Mouse (Mus musculus) MEL (cell line): ENCODE measurements at regions not wholly inside any gene's neighbourhood (a gene's known extent, or its start where the extent isn't known, plus 50 kb on each side); places are given as distances from the start of the nearest gene placed in this dataset.

Source experiments
- DNase-seq: peaks from one replicate; pipeline ENCODE4 v3.0.0; 2011; ENCODE audit warnings: low read depth, low spot score
- H3K27ac ChIP-seq: 2 replicates; pipeline ENCODE4 v1.5.1; 2012; ENCODE audit warnings: low read depth, mild to moderate bottlenecking, control low read depth, low read length, moderate library complexity; ENCODE audit not compliant: control insufficient read depth
- H3K27me3 ChIP-seq, 2 experiments: fragments of 150-350 bp in 1 of 2; sonication (generic) in 1 of 2; 2 replicates each; pipeline ENCODE4 v1.6.1; 2012; ENCODE audit warnings: low read length in 2 of 2, mild to moderate bottlenecking in 2 of 2, improper control_type of control experiment in 1 of 2, moderate library complexity in 1 of 2; ENCODE audit not compliant: insufficient read depth in 2 of 2, control insufficient read depth in 1 of 2
- H3K36me3 ChIP-seq, 2 experiments: 2 replicates each; pipeline ENCODE4 v1.6.1; 2012 to 2014; ENCODE audit warnings: low read length in 2 of 2, improper control_type of control experiment in 1 of 2, inconsistent platforms in 1 of 2, mild to moderate bottlenecking in 1 of 2; ENCODE audit not compliant: insufficient read depth in 2 of 2, control insufficient read depth in 1 of 2
- H3K4me1 ChIP-seq, 2 experiments: fragments of 150-350 bp in 1 of 2; sonication (generic) in 1 of 2; 2 replicates each; pipeline ENCODE4 v1.6.1; 2012; ENCODE audit warnings: low read length in 2 of 2, improper control_type of control experiment in 1 of 2, mild to moderate bottlenecking in 1 of 2; ENCODE audit not compliant: insufficient read depth in 2 of 2, control insufficient read depth in 1 of 2
- H3K4me3 ChIP-seq, 2 experiments: fragments of 150-350 bp in 1 of 2; sonication (generic) in 1 of 2; 2 replicates each; pipeline ENCODE4 v1.5.1; 2012; ENCODE audit warnings: low read depth in 2 of 2, low read length in 2 of 2, mild to moderate bottlenecking in 2 of 2, moderate library complexity in 2 of 2, control low read depth in 1 of 2, improper control_type of control experiment in 1 of 2; ENCODE audit not compliant: control insufficient read depth in 1 of 2, insufficient read depth in 1 of 2
- H3K79me2 ChIP-seq: 2 replicates; pipeline ENCODE4 v1.6.1; 2012; ENCODE audit warnings: mild to moderate bottlenecking, low read length, moderate library complexity; ENCODE audit not compliant: control insufficient read depth, poor library complexity, insufficient read depth
- H3K9ac ChIP-seq: 2 replicates; pipeline ENCODE4 v1.6.1; 2012; ENCODE audit warnings: low read depth, mild to moderate bottlenecking, control low read depth, low read length, moderate library complexity; ENCODE audit not compliant: control insufficient read depth, poor library complexity, severe bottlenecking
- H3K9me3 ChIP-seq: fragments of 150-350 bp; sonication (generic); replicated peaks from 2 replicates; pipeline ENCODE4 v1.6.1; 2012; ENCODE audit warnings: mild to moderate bottlenecking, low read length, improper control_type of control experiment, moderate library complexity; ENCODE audit not compliant: insufficient read depth
- BHLHE40 ChIP-seq: IDR thresholded peaks from 2 replicates; pipeline ENCODE4 v1.6.1; 2012; ENCODE audit warnings: low read depth, mild to moderate bottlenecking, inconsistent platforms, low read length, improper control_type of control experiment, borderline replicate concordance
- CHD2 ChIP-seq: IDR thresholded peaks from 2 replicates; pipeline ENCODE4 v1.6.1; 2011; ENCODE audit warnings: low read length, improper control_type of control experiment
- CTCF ChIP-seq, 3 experiments: IDR thresholded peaks in 2 of 3; conservative IDR thresholded peaks in 1 of 3; 2 replicates each; pipeline ENCODE4 v1.5.1; 2011 to 2012; ENCODE audit warnings: low read length in 3 of 3, low read depth in 2 of 3, mild to moderate bottlenecking in 2 of 3, improper control_type of control experiment in 1 of 3, inconsistent platforms in 1 of 3, mixed read lengths in 1 of 3, moderate library complexity in 1 of 3; ENCODE audit not compliant: control insufficient read depth in 1 of 3, insufficient read depth in 1 of 3, poor library complexity in 1 of 3, severe bottlenecking in 1 of 3
- ELF1 ChIP-seq: IDR thresholded peaks from 2 replicates; pipeline ENCODE4 v1.6.1; 2014; ENCODE audit warnings: low read depth, mild to moderate bottlenecking, inconsistent platforms, low read length, improper control_type of control experiment, moderate library complexity
- EP300 ChIP-seq, 2 experiments: IDR thresholded peaks; 2 replicates each; pipeline ENCODE4 v1.6.1; 2011; ENCODE audit warnings: improper control_type of control experiment in 2 of 2, low read length in 2 of 2, low read depth in 1 of 2, mild to moderate bottlenecking in 1 of 2
- ETS1 ChIP-seq: IDR thresholded peaks from 2 replicates; pipeline ENCODE4 v1.6.1; 2012; ENCODE audit warnings: low read depth, mild to moderate bottlenecking, inconsistent platforms, low read length, improper control_type of control experiment, moderate library complexity
- GATA1 ChIP-seq: IDR thresholded peaks from 2 replicates; pipeline ENCODE4 v1.6.1; 2011; ENCODE audit warnings: low read depth, low read length, improper control_type of control experiment
- KAT2A ChIP-seq: conservative IDR thresholded peaks from 2 replicates; pipeline ENCODE4 v1.6.1; 2012; ENCODE audit warnings: low read depth, low read length, improper control_type of control experiment, inconsistent platforms
- MAFK ChIP-seq: IDR thresholded peaks from 2 replicates; pipeline ENCODE4 v1.6.1; 2011; ENCODE audit warnings: low read depth, mild to moderate bottlenecking, low read length, improper control_type of control experiment, borderline replicate concordance
- MAX ChIP-seq: IDR thresholded peaks from 2 replicates; pipeline ENCODE4 v1.6.1; 2011; ENCODE audit warnings: low read length, improper control_type of control experiment
- MEF2A ChIP-seq: IDR thresholded peaks from 2 replicates; pipeline ENCODE4 v1.6.1; 2014; ENCODE audit warnings: low read depth, mild to moderate bottlenecking, inconsistent platforms, low read length, improper control_type of control experiment; ENCODE audit not compliant: poor library complexity, insufficient replicate concordance, severe bottlenecking; ENCODE audit errors: extremely low read depth
- MXI1 ChIP-seq: IDR thresholded peaks from 2 replicates; pipeline ENCODE4 v1.6.1; 2011; ENCODE audit warnings: mild to moderate bottlenecking, low read depth, low read length, improper control_type of control experiment
- MYC ChIP-seq: IDR thresholded peaks from 2 replicates; pipeline ENCODE4 v1.6.1; 2011; ENCODE audit warnings: low read depth, mild to moderate bottlenecking, low read length, improper control_type of control experiment, moderate library complexity
- NELFE ChIP-seq: IDR thresholded peaks from 2 replicates; pipeline ENCODE4 v1.6.1; 2011; ENCODE audit warnings: low read depth, low read length, improper control_type of control experiment
- NRF1 ChIP-seq: IDR thresholded peaks from 2 replicates; pipeline ENCODE4 v1.6.1; 2014; ENCODE audit warnings: low read depth, mild to moderate bottlenecking, inconsistent platforms, low read length, improper control_type of control experiment, moderate library complexity; ENCODE audit not compliant: poor library complexity, insufficient read depth, severe bottlenecking
- POLR2AphosphoS2 ChIP-seq: IDR thresholded peaks from 2 replicates; pipeline ENCODE4 v1.6.1; 2011; ENCODE audit warnings: low read length, improper control_type of control experiment
- RCOR1 ChIP-seq: IDR thresholded peaks from 2 replicates; pipeline ENCODE4 v1.6.1; 2012; ENCODE audit warnings: low read depth, mild to moderate bottlenecking, inconsistent platforms, low read length, improper control_type of control experiment
- SMC3 ChIP-seq: IDR thresholded peaks from 2 replicates; pipeline ENCODE4 v1.6.1; 2011; ENCODE audit warnings: low read depth, low read length, improper control_type of control experiment
- TBP ChIP-seq: IDR thresholded peaks from 2 replicates; pipeline ENCODE4 v1.8.0; 2011; ENCODE audit warnings: low read depth, low read length, improper control_type of control experiment
- TCF12 ChIP-seq: IDR thresholded peaks from 2 replicates; pipeline ENCODE4 v1.6.1; 2014; ENCODE audit warnings: low read depth, mild to moderate bottlenecking, inconsistent platforms, low read length, improper control_type of control experiment, moderate library complexity
- USF2 ChIP-seq, 2 experiments: IDR thresholded peaks; 2 replicates each; pipeline ENCODE4 v1.6.1; 2011 to 2012; ENCODE audit warnings: improper control_type of control experiment in 2 of 2, low read length in 2 of 2, borderline replicate concordance in 1 of 2, inconsistent platforms in 1 of 2, low read depth in 1 of 2, mild to moderate bottlenecking in 1 of 2; ENCODE audit not compliant: insufficient read depth in 1 of 2
- ZKSCAN1 ChIP-seq: IDR thresholded peaks from 2 replicates; pipeline ENCODE4 v1.6.1; 2012; ENCODE audit warnings: low read depth, mild to moderate bottlenecking, inconsistent platforms, low read length, improper control_type of control experiment, moderate library complexity
- ZNF384 ChIP-seq: IDR thresholded peaks from 2 replicates; pipeline ENCODE4 v1.6.1; 2012; ENCODE audit warnings: low read depth, mild to moderate bottlenecking, inconsistent platforms, low read length, improper control_type of control experiment

DNA sequence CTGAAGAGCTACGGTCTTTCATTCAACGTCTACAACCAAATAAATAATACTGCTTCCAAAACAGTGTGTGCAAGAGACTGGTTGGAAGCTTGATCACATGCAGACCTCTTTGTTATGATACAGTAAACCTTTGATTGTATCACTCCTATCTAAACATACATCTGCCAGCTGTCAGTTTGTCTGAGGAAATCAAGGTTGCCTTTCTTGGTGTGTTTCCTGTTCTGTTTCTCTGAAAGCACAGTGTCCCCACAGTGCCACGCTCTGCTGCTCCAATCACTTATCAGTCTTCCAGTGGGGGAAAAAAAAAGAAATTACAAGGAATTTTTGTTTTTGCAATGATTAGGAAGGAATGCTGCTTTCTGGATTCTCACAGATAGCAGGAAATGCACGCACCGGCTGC lies 139.2 kb downstream of the Mbl2 start:
- Histone ChIP-seq H3K4me3 (no peak overlapping the region), H3K9ac (no peak overlapping the region), H3K36me3 (no peaks in the 10 kb centered on the region), H3K4me1 (no peaks in the 10 kb centered on the region), H3K79me2 (no peaks in the 10 kb centered on the region), H3K9me3 (no peaks in the 10 kb centered on the region), H3K27me3 (no peaks in the 10 kb centered on the region), H3K27ac (no peak overlapping the region)
- TF ChIP-seq ZNF384 (no peak), MAX (no peak), RCOR1 (no peak), GATA1 (no peak), EP300 (IDR thresholded peaks at IDR 0.05; ENCODE audit: low read depth in 1 of 2, low read length in 2 of 2) (no peak), POLR2AphosphoS2 (no peak), ELF1 (no peak), TCF12 (no peak), MEF2A (no peak), SMC3 (no peak), CHD2 (no peak), KAT2A (no peak), MXI1 (no peak), NRF1 (no peak), ZKSCAN1 (no peak), MYC (no peak), TBP (no peak), ETS1 (no peak), CTCF (IDR thresholded peaks at IDR 0.05 in 2 of 3, conservative IDR thresholded peaks at IDR 0.05 in 1 of 3; ENCODE audit: control insufficient read depth in 1 of 3, insufficient read depth in 1 of 3, low read depth in 2 of 3, low read length in 3 of 3, poor library complexity in 1 of 3, severe bottlenecking in 1 of 3) (no peak), MAFK (no peak)
- no peak for DNase-seq

- H3K4me1 ChIP-seq = no peaks in the 10 kb centered on the region
- no peak overlapping the region for H3K27ac ChIP-seq
- no peak overlapping the region for H3K4me3 ChIP-seq
- H3K36me3 ChIP-seq = no peaks in the 10 kb centered on the region
- no peaks in the 10 kb centered on the region for H3K79me2 ChIP-seq
- TF ChIP-seq CHD2 (no peak), BHLHE40 (no peak), NELFE (no peak), USF2 (IDR thresholded peaks at IDR 0.05; ENCODE audit: borderline replicate concordance in 1 of 2, insufficient read depth in 1 of 2, low read depth in 1 of 2, low read length in 2 of 2) (no peak)
- TF ChIP-seq, all 39 proteins: peak for 0
- Histone ChIP-seq H3K27me3 (no peaks in the 10 kb centered on the region), H3K9ac (no peak overlapping the region), H3K9me3 (no peaks in the 10 kb centered on the region)
- no peak for DNase-seq
Measured at GRCm38 (mm10) chr19:30379767-30380166, 147.0 kb downstream of the Mbl2 start.
